Mouse (Mus musculus) frontal cortex, postnatal 10 days (tissue): Measurements from ENCODE around the gene Slc25a33.
"Not testable (repeated sequence)": the region's sequence is repeated elsewhere in the genome, so short reads cannot be mapped to it uniquely, and the experiment has no call there.

Experiments used
- DNase-seq, 2 experiments: peaks; one replicate each; pipeline ENCODE4 v3.0.0; 2022; ENCODE audit warnings: low spot score in 2 of 2, mixed read lengths in 1 of 2

Gene Slc25a33

DNA sequence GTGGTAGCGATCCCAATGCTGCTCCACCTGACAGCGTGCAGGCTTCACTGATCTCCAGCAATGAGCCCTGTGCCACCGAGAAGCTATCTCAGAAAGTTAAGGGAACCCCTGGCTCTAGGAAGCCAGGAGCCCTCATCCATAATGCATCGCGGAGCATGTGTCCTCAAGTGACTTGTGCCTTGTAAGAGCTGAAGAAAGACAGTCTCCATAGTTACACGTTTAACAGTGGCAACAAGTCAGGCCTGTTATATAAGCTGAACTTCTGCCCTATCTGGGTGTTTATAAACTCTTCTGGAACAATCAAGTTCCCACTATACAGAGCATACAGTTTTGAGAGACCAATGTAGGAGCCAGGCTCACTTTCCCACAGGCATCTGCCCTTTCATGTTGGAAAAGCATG lies 15.7 kb downstream of the Slc25a33 start:
- DNase-seq: no peak

DNA sequence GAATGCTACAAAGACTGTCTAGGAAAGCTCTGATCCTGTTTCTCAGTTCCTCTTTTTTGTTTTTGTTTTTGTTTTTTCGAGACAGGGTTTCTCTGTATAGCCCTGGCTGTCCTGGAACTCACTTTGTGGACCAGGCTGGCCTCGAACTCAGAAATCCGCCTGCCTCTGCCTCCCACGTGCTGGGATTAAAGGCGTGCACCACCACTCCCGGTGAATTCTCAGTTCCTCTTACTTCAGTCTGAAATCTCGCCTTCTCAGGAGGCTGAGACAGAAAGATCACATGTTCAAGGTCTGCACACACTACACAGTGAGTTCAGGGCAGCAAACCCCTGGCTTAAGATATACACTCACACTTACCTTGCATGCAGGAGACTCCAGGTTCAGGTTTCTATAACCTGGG lies 17.5 kb downstream of the Slc25a33 start:
- DNase-seq: not testable (repeated sequence)

DNA sequence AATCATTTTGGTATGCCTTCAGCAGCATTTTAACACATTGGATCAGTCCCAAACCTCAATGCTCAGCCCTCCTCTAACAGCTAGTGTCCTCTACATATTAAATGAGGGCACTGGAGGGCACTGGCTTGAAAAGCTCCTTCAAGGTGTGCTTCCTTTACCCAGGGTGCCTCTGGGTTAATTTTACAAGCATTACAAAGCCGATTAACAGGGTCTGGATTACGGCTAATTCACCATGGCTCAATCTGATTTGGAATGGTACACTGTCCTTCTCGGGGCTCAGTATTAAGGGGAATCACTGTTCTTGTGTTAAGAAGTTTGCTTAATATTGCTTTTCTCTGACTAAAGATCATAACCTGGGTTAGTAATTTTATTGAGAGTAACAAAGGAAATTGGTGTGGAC lies 21.2 kb downstream of the Slc25a33 start:
- no peak for DNase-seq

DNA sequence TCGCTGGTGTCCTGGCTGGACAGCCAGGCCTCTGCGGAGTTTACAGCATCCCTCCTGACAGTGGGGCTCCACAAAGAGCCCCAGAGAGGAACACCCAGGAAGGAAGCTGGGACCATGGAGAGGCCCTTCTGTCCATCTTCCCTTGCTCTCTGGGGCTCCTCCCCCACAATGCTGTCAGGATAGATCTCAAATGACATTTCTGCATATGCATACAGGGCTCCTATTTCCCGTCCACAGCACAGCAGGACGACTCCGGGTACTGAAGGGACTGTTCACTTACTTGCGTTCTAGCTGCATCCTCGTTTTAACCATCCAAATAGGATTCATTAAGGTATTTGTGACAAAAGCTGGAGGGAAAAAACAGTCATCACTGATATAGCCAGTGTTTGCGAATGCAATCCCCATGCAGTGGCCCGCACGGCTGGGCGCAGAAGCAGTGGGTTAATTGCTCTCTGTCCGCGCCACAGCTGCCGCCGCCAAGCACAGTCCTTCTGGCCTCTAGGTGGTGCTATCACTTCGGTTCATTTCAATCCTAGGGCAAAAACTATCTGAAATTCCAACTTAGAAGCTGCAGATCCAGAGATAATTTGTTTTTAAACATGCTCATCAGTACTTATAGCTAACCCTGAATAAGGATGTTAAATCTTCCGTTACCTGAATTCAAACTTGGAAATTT lies 21.8 kb downstream of the Slc25a33 start:
- no peak for DNase-seq

DNA sequence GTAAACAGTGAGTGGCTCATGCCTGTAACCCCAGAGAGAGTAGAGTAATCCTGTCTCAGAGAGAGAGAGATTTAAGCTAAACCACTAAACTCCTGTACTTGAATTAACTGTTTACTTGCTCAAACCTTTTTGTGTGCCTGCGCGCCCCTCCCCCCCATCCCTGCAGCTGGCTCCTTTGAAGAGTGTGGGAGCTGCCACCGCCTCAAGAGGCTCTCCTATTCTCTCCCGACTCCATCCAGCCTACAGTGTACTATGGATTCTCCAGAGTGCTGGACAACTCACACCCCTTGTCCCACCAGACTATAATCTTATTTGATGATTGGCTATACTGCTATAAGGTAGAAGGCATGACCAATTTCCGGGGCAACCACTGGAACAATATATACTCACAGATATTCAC lies 23.4 kb downstream of the Slc25a33 start:
- no peak for DNase-seq

DNA sequence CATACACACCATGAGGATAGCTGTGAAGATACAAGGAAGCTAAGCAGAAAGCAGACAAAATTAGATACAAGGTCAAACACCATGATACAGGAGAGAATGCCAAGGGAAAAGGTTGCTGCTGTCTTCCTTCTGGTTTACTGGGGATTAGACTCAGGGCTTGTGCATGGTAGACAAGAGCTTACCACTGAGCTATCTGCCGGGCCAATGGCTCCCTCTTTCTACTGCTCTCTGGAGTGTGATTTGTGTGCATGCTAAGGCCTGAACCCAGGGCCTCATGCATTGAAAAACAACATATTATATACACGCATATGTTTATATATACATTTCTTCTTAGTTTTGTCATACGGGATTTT lies 24.4 kb downstream of the Slc25a33 start:
- not testable (repeated sequence) for DNase-seq

DNA sequence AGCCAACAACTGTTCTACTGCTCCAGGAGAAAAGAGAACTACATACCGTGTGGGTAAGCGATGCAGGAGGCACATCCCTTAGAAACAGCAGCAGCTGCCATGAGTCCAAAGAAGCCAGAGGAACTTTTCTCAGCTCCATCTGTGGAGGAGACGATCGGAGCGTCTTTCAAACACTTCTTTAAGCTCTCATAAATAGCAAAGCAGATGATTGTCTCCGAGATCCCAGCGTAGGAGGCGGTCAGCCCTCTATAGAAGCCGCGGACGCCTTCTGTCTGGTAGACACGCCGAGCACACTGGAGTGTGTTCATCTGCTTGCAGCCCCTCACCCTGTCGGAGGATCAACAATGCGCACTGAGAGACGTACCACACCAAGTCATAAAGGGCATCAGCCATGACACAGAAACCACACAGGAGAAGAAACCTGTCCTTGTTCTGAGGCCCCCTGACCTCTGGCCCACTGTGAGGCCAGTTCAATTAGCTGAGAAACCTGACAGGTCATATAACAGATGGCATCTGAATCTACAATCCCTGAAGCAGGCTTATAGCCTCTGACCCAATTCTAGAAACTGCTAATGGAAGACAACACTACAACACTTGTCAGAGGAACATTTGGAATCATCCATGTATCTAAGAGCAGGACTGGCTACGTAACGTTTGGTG lies 24.9 kb downstream of the Slc25a33 start:
- no peak for DNase-seq

- no peak for DNase-seq
Measured at GRCm38 (mm10) chr4:149744119-149744518, 30.0 kb downstream of the Slc25a33 start.

- no peak for DNase-seq
Measured at GRCm38 (mm10) chr4:149742011-149742530, 32.0 kb downstream of the Slc25a33 start.

DNA sequence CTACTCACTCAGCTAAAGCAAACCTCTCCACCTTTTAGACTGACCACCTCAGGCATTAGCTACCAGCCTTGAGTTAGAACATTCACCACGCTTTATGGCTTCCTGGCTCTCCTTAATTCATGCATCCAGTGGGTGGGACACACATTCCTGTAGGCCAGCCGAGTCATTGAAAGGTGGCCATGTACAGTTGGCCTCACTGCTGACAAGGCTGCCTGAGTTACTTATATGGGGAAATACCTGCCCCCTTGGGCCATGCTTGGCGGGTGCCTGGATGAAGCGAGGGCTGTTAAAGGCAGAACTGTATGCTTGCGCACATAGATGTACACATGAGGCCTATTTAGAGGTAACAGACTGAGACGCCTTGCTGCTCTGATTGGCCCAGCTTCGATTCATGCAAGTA lies 33.8 kb downstream of the Slc25a33 start:
- no peak for DNase-seq

GRCm38 (mm10) chr4:149739478-149739877 lies 34.6 kb downstream of the Slc25a33 start:
- DNase-seq: no peak

DNA sequence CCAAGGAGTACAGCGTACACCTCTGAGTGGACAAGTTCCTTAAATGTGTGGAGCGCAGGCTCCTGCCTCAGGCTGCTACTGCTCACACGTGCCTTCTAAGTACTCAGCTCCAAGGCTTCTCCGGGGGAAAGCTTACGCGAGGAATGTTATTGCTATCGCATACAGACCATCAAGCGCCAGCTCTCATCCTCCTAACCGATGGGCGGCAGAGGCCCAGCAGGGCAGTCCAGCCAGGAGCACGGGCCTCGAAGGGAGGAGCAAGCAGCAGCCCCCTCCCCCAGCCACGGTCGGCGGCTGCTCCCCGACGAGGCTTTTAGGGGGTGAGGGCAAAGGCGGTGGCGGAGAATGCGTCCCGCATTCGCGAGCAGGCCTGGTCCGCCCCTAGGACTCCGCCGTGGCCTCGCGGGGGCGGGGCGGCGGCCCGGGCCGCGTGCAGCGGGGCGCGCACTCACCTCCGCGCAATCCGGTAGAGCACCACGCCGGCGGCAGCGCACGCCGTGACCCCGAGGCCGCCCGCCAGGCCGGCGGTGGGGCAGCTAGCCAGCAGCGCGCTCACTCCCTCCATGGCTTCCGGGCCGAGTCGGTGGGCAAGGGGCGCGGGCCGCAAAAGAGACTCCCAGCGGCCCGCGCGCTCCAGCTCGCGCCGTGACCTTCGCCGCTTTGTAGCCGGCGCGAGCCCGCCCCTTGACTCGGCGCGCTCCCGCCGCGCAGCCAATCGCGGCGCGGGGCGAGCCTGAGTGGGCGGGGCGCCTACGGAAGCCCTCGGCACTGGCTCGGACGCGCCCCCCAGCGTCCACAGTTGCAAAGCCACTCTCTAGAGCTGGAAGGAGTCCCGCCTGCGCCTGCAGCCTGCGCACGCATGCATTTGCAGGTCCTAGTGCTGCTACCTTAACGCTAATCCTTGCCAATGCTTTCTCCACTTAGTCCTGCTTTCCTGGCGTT lies 36.4 kb downstream of the Slc25a33 start, which contains the start of gene Tmem201:
Tmem201 (minus strand) TSS at position 662 of the 942 bp plus-strand sequence.
- peak; percentile 89 to 94 for DNase-seq

DNA sequence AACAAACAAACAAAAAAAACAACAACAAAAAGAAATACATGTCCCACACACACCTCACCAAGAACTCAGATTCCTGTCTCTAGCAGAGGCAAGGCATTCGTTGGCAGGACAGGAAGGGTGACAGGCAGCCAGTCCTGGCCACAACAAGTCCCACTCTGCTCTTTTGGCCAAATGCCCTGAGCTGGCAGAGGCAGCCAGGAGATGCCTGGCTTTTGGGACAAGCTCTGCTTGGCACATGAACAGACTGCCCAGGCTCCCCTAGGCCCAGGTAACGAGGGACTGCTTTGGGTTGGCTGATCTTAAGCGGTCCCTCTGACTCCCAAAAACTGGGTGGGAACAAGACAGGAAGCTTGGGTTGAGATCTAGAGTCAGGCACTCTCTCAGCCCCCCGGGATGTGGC lies 37.5 kb downstream of the Slc25a33 start:
- DNase-seq: no peak

DNA sequence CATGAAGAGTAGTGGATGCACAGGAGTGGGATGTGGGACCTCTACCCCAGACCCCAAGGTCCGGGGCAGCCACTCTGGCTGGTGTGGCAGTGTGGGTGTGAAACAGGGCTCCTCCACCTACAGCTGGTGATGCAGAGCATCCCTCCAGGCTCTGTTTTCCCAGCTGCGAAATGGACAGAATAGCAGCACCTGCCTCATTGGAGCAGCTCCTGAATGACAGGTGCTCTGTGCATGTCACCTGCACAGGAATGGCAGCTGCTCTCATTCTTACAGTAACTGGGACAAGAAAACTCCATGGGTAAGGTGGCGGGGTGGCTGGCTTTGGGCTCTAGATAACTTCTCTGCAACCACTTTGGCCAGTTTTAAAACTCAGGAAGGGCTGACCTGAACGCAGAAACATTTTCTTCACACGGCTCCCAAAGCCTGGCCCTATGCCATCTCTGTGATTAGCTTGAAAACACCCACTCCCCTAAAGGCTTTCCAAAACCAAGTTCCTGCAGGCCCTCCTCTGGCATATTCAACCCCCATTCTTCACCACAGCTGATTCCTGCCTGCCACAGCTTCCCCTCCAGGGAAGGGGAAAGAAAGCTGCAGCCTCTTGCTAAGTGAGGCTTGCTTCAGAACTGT lies 38.3 kb downstream of the Slc25a33 start:
- no peak for DNase-seq

DNA sequence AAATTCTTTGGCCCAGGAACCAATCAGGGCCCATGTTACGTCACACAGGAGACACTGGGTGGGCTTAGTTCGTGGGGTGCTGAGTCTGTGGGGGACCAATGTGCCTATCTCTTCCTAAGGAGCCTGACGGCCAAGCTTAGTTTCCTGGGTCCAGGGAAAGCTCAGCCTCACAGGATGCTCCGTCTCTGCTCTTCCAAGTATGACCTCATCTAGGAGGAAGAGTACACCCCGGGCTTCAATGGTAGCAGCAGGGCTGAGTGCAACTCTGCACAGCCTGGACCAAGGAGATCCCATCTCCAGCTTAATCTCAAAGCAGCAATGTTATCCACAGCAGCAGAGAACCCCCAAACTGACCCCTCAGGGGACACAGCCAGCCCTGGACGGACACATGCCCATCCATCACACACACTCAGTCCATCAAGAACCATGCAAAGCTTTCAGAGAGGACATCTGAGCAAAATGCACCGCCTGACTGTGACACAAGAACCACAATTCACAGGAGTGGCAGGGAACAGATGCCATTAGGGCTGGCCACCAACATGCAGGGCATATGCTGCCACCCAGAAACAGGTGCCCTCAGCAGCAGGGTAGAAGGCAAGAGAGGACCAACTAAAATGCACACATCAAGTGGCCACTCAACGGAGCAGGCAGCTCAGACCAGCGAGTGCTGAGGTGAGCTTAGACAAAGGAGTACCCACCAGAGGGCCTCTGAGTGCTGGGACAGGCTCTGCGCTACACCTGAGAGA lies 39.2 kb downstream of the Slc25a33 start:
- no peak for DNase-seq

DNA sequence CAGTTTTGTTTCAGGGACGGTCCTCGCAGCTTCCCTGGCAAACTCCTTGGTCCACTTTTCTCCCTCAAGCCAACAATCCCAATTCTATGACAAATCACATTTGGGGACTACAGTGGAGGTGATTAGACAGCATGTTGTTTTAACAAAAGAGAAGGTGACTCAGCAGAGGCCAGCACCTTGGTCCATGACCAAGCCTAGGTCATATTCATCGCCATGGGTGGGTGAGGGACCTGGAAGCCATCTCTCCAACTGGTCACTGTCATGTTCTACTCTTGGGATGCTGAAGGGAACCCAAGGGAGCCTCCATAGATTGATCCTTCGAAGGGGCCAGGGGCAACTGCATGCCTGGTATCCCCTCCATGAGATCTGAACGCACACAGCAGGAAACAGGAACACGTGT lies 39.8 kb downstream of the Slc25a33 start:
- DNase-seq: no peak

GRCm38 (mm10) chr4:149733748-149734147 lies 40.3 kb downstream of the Slc25a33 start:
- DNase-seq: no peak

DNA sequence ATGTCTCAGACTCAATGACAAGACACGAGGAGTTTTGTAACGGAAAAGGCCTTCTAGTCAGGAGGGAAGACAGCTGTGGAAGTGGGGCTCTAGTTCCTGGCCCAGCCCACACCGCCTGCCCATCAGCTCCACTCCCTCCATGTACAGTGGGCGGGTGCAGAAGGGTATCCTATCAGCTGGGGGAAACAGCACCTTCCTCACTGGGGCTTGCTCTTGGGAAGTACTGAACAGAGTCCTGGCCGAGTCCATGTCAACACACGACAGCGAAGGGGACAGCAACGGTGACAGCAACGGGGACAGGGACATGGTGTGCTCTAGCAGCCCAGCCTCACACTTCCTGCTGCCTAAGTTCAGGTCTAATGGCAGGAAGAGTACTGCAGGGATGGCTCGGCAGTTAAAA lies 41.3 kb downstream of the Slc25a33 start:
- DNase-seq: no peak

DNA sequence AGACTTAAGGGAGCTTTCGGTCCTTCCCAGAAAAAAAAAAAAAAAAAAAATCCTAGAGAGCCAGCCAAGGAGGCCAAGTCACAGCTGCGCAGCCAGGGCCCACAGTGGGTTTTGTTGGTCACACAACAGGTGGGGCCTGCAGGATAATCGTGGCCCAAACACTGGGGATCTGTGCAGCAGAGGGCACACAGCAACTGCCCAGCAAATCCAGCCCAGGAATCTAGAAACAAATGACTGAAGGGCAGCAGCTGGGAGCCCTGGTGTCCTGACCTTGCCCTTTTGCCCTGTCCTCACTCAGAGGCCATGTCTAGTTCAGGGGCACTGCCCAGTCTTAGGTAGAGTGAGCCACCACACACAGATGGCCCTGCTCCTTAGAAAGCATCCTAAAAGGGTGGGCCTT lies 41.8 kb downstream of the Slc25a33 start:
- no peak for DNase-seq

DNA sequence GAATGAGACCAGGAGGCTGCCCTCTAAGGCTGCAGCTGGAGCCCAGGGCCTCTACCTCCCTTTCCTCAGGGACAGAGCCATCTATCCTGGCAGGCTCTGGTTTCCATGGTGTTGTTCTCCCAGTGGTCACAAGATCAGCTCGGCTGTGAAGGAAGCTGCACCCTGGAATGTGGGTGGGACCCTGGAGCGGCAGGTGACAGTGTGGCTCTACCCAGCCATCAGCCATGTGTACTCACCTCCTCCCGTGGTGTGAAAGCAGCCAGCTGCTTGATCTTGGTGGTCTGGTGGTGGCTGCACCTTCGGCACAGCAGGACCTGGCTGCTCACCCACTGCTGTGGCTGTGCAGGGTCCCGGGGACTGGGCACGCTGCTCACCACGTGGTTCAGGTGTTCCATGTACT lies 43.2 kb downstream of the Slc25a33 start:
- DNase-seq: no peak

GRCm38 (mm10) chr4:149728810-149729209 lies 45.3 kb downstream of the Slc25a33 start:
- DNase-seq: no peak
